Mouse (Mus musculus): ENCODE measurements around the gene Kifc1.

DNA sequence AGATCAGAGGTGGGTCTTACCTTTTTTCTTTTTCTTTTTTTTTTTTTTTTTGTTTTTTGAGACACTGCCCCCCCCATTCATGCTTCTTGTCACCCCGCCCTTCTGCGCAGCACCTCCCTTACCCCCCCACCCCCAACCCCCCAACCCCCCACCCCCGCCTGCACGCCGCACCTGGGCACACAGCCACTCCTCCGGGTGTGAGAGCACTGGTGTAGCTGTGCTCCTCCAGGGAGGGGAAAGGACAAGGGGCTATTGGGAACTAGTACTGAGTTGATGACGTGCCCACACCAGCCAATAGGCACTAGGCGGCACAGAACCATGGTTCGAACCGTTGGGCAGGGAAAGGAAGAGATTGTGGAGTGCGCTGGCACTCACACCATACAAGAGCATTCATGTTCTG, 16.1 kb downstream of the Kifc1 start:
- no peak for TF ChIP-seq GATA1 (IDR thresholded peaks at IDR 0.05; ENCODE audit: low read length)
- no peak for TF ChIP-seq TAL1 (IDR thresholded peaks at IDR 0.05; ENCODE audit: low read length)

Measured in erythroblast, embryonic 14.5 days (primary cell).